Mouse (Mus musculus) layer of hippocampus, postnatal 14 days (tissue): ENCODE data around the gene Smc4. TPM values are rescaled to one million over a fixed set of nuclear protein-coding genes. Genes with fewer than 3 reads are reported as not detected.

Source experiments
- microRNA-seq, 2 experiments: library from miRNA; unstranded; fragments of <30 nt; microRNA quantifications; one replicate each; pipeline ENCODE4 v1.2.0; 2021
- total RNA-seq, 2 experiments: library from RNA; stranded (reverse); gene quantifications; 2 replicates each; pipeline ENCODE4 v1.2.3; 2021

Smc4 gene
- total RNA-seq, 2 experiments from 2014 or later, result 8.4 to 9.3 TPM

Small RNA genes within 50 kb of the gene (microRNA-seq; reads per million reads assigned to microRNA genes)
- 533 to 699 reads per million in 2 experiments for gene Mir15b
- 55.0 to 89.6 reads per million in 2 experiments for gene Mir16-2

Other genes starting within 250 kb of the Smc4 start
- gene 1110032F04Rik, start 135.2 kb upstream of the Smc4 start, total RNA-seq, result 1 to 10 TPM; 6.6 to 8.6 TPM
- 10 to 100 TPM; 18.9 to 19.4 TPM for gene Ift80, start 168 bp upstream of the Smc4 start, total RNA-seq
- 1 to 10 TPM; 6.3 to 7.1 TPM for gene Trim59, start 40.0 kb downstream of the Smc4 start, total RNA-seq
- 10 to 100 TPM; 67.6 to 74.6 TPM for gene Kpna4, start 122.4 kb downstream of the Smc4 start, total RNA-seq
- gene Arl14, start 217.7 kb downstream of the Smc4 start, total RNA-seq, result not detected